Mouse (Mus musculus) urinary bladder, adult 18-20 months (tissue): ENCODE data around the gene Hbb-bt.
A peak's percentile ranks its signal among the peaks of the same experiment; 100 is the strongest.
"Not testable (repeated sequence)": the region's sequence is repeated elsewhere in the genome, so short reads cannot be mapped to it uniquely, and the experiment has no call there.

Source experiments
- DNase-seq, 2 experiments: peaks; one replicate each; pipeline ENCODE4 v3.0.0; 2022; ENCODE audit warnings: low spot score in 2 of 2, mixed read lengths in 2 of 2

Hbb-bt gene

GRCm38 (mm10) chr7:103813766-103814165, at the start of gene Hbb-bt:
Hbb-bt (minus strand) TSS chr7:103813996.
- no peak for DNase-seq

GRCm38 (mm10) chr7:103861531-103861930, 47.7 kb upstream of the Hbb-bt start:
- DNase-seq: no peak

- DNase-seq: peak; percentile 2 to 24
Observed at GRCm38 (mm10) chr7:103860855-103861254, 47.1 kb upstream of the Hbb-bt start.

GRCm38 (mm10) chr7:103859076-103859475, 45.3 kb upstream of the Hbb-bt start:
- DNase-seq: no peak

GRCm38 (mm10) chr7:103854669-103855068, 40.9 kb upstream of the Hbb-bt start:
- no peak for DNase-seq

- no peak for DNase-seq
Observed at GRCm38 (mm10) chr7:103853090-103853489, 39.3 kb upstream of the Hbb-bt start, which contains the start of gene Hbb-y. Hbb-y (minus strand) TSS chr7:103853216.

GRCm38 (mm10) chr7:103844525-103845325, 30.9 kb upstream of the Hbb-bt start:
- DNase-seq: no peak

GRCm38 (mm10) chr7:103843034-103843433, 29.2 kb upstream of the Hbb-bt start, which contains the start of gene Hbb-bh1:
Hbb-bh1 (minus strand) TSS chr7:103843164.
- no peak for DNase-seq

- DNase-seq: no peak
Observed at GRCm38 (mm10) chr7:103840268-103840667, 26.5 kb upstream of the Hbb-bt start, which contains the start of gene Hbb-bh2. Hbb-bh2 (minus strand) TSS chr7:103840520.

- no peak for DNase-seq
Observed at GRCm38 (mm10) chr7:103827808-103828207, 14.0 kb upstream of the Hbb-bt start, which contains the start of gene Hbb-bs. Hbb-bs (minus strand) TSS chr7:103828096.

GRCm38 (mm10) chr7:103827139-103827538, 13.3 kb upstream of the Hbb-bt start:
- DNase-seq: not testable (repeated sequence)

- no peak for DNase-seq
Observed at GRCm38 (mm10) chr7:103826255-103826887, 12.6 kb upstream of the Hbb-bt start.

GRCm38 (mm10) chr7:103825536-103826254, 11.9 kb upstream of the Hbb-bt start:
- DNase-seq: no peak

GRCm38 (mm10) chr7:103824597-103824996, 10.8 kb upstream of the Hbb-bt start:
- no peak for DNase-seq

- DNase-seq: not testable (repeated sequence)
Observed at GRCm38 (mm10) chr7:103815085-103815484, 1.3 kb upstream of the Hbb-bt start.

GRCm38 (mm10) chr7:103813152-103813551, 644 bp downstream of the Hbb-bt start:
- DNase-seq: not testable (repeated sequence)

- no peak for DNase-seq
Observed at GRCm38 (mm10) chr7:103812174-103812573, 1.6 kb downstream of the Hbb-bt start.

GRCm38 (mm10) chr7:103811223-103811845, 2.5 kb downstream of the Hbb-bt start:
- no peak for DNase-seq

- no peak for DNase-seq
Observed at GRCm38 (mm10) chr7:103810746-103811145, 3.0 kb downstream of the Hbb-bt start.

- no peak for DNase-seq
Observed at GRCm38 (mm10) chr7:103810296-103810695, 3.5 kb downstream of the Hbb-bt start.

- no peak for DNase-seq
Observed at GRCm38 (mm10) chr7:103809801-103810155, 4.0 kb downstream of the Hbb-bt start.
